Mouse (Mus musculus) lung, embryonic 16.5 days (tissue): ENCODE measurements around the gene Aida. TPM values are rescaled to one million over a fixed set of nuclear protein-coding genes. Genes with fewer than 3 reads are reported as not detected.

Source experiments
- ATAC-seq: fragments of 200-750 bp; cut with Nextera tagmentation; 2 replicates; pipeline ENCODE4 v1.8.0; 2017; ENCODE audit warnings: low read depth, mild to moderate bottlenecking, moderate library complexity
- H3K27ac ChIP-seq: fragments of 300-500 bp; sonication (generic); 2 replicates; pipeline ENCODE4 v1.5.1; 2014; ENCODE audit warnings: mild to moderate bottlenecking, control low read depth, low read length
- H3K27me3 ChIP-seq: fragments of 300-500 bp; sonication (generic); 2 replicates; pipeline ENCODE4 v1.6.1; 2014; ENCODE audit warnings: low read depth, low read length, mixed read lengths; ENCODE audit not compliant: control insufficient read depth, insufficient read depth
- H3K36me3 ChIP-seq: fragments of 300-500 bp; sonication (generic); 2 replicates; pipeline ENCODE4 v1.6.1; 2014; ENCODE audit warnings: low read length; ENCODE audit not compliant: control insufficient read depth, insufficient read depth
- H3K4me1 ChIP-seq: fragments of 300-500 bp; sonication (generic); replicated peaks from 2 replicates; pipeline ENCODE4 v1.6.1; 2014; ENCODE audit warnings: low read length, mixed read lengths; ENCODE audit not compliant: control insufficient read depth, insufficient read depth
- H3K4me2 ChIP-seq: fragments of 300-500 bp; sonication (generic); 2 replicates; pipeline ENCODE4 v1.6.1; 2014; ENCODE audit warnings: low read depth, low read length, control low read depth
- H3K4me3 ChIP-seq: fragments of 300-500 bp; sonication (generic); 2 replicates; pipeline ENCODE4 v1.5.1; 2014; ENCODE audit warnings: mild to moderate bottlenecking, low read length, control low read depth
- H3K9ac ChIP-seq: fragments of 300-500 bp; sonication (generic); 2 replicates; pipeline ENCODE4 v1.6.1; 2014; ENCODE audit warnings: low read length, control low read depth
- H3K9me3 ChIP-seq: fragments of 300-500 bp; sonication (generic); 2 replicates; pipeline ENCODE4 v1.6.1; 2016; ENCODE audit warnings: low read length; ENCODE audit not compliant: control insufficient read depth
- WGBS: fragments of 180-500 bp; shearing (Covaris S2); extraction: QIAGEN DNeasy Blood & Tissue Kit; methylation state at CpG from one replicate; pipeline ENCODE4 v1.1.7; 2014; 5-methylcytosine and 5-hydroxymethylcytosine counted together
- polyA plus RNA-seq: library from polyadenylated mRNA; unstranded; fragments of >200 nt; fragmentation: Nextera tagmentation; extraction: Ambion mirVana; gene quantifications from 2 replicates; pipeline ENCODE4 v1.2.1, GENCODE M21; 2015

Gene Aida
- polyA plus RNA-seq, 1 experiment from 2014 or later = 34.3 TPM

- Histone ChIP-seq H3K9ac (peak overlapping the region; percentile 83), H3K27ac (0 out of 2 replicates have a peak overlapping the region, but pooled peaks have one; percentile 7), H3K4me1 (peaks cover 18% of the 10 kb centered on the region), H3K27me3 (no peaks in the 10 kb centered on the region), H3K9me3 (no peaks in the 10 kb centered on the region), H3K36me3 (peaks cover 16% of the 10 kb centered on the region), H3K4me2 (peak overlapping the region; percentile 87), H3K4me3 (peak overlapping the region; percentile 85)
- 1% methylated on average over 48 of the region's 56 CpGs for WGBS
- peak; percentile 66 for ATAC-seq
Observed at GRCm38 (mm10) chr1:183368601-183369400, 72.4 kb downstream of the Aida start.

- Histone ChIP-seq H3K4me2 (peak within 1 kb of the TSS; percentile 87), H3K36me3 (peaks cover 9% of the 10 kb centered on the region), H3K27ac (0 out of 2 replicates have a peak within 1 kb of the TSS, but pooled peaks have one; percentile 38), H3K4me3 (peak within 1 kb of the TSS; percentile 85), H3K27me3 (no peaks in the 10 kb centered on the region), H3K9ac (peak within 1 kb of the TSS; percentile 83), H3K9me3 (no peaks in the 10 kb centered on the region; the same call in 1 of the 2 replicates), H3K4me1 (peaks cover 18% of the 10 kb centered on the region)
- WGBS = under 1% methylated on average over 41 of the region's 51 CpGs
- peak; percentile 99 for ATAC-seq
Observed at GRCm38 (mm10) chr1:183369427-183370014, 73.1 kb downstream of the Aida start, which contains the start of gene Mia3. Gene Mia3 (minus strand): TSS chr1:183369553.

- peaks cover 2% of the 10 kb centered on the region; the same call in 1 of the 2 replicates for H3K9me3 ChIP-seq
- H3K4me3 ChIP-seq = no peak overlapping the region
- no peaks in the 10 kb centered on the region for H3K27me3 ChIP-seq
- H3K9ac ChIP-seq = no peak overlapping the region
- peaks cover 5% of the 10 kb centered on the region for H3K4me1 ChIP-seq
- ATAC-seq = no peak
- no peak overlapping the region for H3K27ac ChIP-seq
- H3K4me2 ChIP-seq = no peak overlapping the region
- WGBS = 72% methylated on average over 5 of the region's 5 CpGs
- no peaks in the 10 kb centered on the region for H3K36me3 ChIP-seq
Observed at GRCm38 (mm10) chr1:183374728-183375127, 78.3 kb downstream of the Aida start.

Other genes starting within 250 kb of the Aida start
- 7.8 and 8.9 TPM in 2 replicates for gene Disp1, start 75.1 kb upstream of the Aida start, polyA plus RNA-seq
- gene Brox, start 679 bp downstream of the Aida start, polyA plus RNA-seq = 44.2 and 44.9 TPM in 2 replicates
- 86.4 and 87.9 TPM in 2 replicates for gene Mia3, start 73.0 kb downstream of the Aida start, polyA plus RNA-seq
- 20.6 and 21.5 TPM in 2 replicates for gene Taf1a, start 92.4 kb downstream of the Aida start, polyA plus RNA-seq
- 0.15 TPM in 1 of 2 replicates, not detected in the other for gene Hhipl2, start 121.6 kb downstream of the Aida start, polyA plus RNA-seq